Mouse (Mus musculus) limb, embryonic 10.5 days (tissue): Measurements from ENCODE around the gene Guca2a. TPM values are rescaled to one million over a fixed set of nuclear protein-coding genes. Genes with fewer than 3 reads are reported as not detected.

ENCODE experiments used
- DNase-seq: peaks from one replicate; pipeline ENCODE4 v3.0.0-alpha.2; 2017; ENCODE audit warnings: low spot score
- H3K27ac ChIP-seq: fragments of 300-500 bp; sonication (generic); 2 replicates; pipeline ENCODE4 v1.5.1; 2016; ENCODE audit warnings: mild to moderate bottlenecking
- H3K27me3 ChIP-seq: fragments of 300-500 bp; sonication (generic); 2 replicates; pipeline ENCODE4 v1.6.1; 2016; ENCODE audit warnings: low read depth, mild to moderate bottlenecking; ENCODE audit not compliant: poor library complexity, severe bottlenecking
- H3K36me3 ChIP-seq: fragments of 300-500 bp; sonication (generic); 2 replicates; pipeline ENCODE4 v1.6.1; 2016; ENCODE audit warnings: mild to moderate bottlenecking, moderate library complexity
- H3K4me1 ChIP-seq: fragments of 300-500 bp; sonication (generic); 2 replicates; pipeline ENCODE4 v1.6.1; 2016
- H3K4me3 ChIP-seq: fragments of 300-500 bp; sonication (generic); 2 replicates; pipeline ENCODE4 v1.5.1; 2016; ENCODE audit warnings: mild to moderate bottlenecking, moderate library complexity
- H3K9me3 ChIP-seq: fragments of 300-500 bp; sonication (generic); replicated peaks from 2 replicates; pipeline ENCODE4 v1.6.1; 2016; ENCODE audit warnings: mild to moderate bottlenecking
- WGBS: fragments of 180-500 bp; shearing (Covaris S2); methylation state at CpG from one replicate; pipeline ENCODE4 v1.1.7; 2016; 5-methylcytosine and 5-hydroxymethylcytosine counted together
- polyA plus RNA-seq: library from polyadenylated mRNA; unstranded; fragments of >200 nt; fragmentation: Nextera tagmentation; extraction: Ambion mirVana; gene quantifications from 2 replicates; pipeline ENCODE4 v1.2.1, GENCODE M21; 2016

Gene Guca2a
- polyA plus RNA-seq, 1 experiment from 2014 or later, result not detected

- H3K27ac ChIP-seq, result no peak within 1 kb of the TSS
- DNase-seq, result no peak
- no peak within 1 kb of the TSS for H3K4me3 ChIP-seq
- H3K27me3 ChIP-seq, result no peaks in the 10 kb centered on the region
- H3K4me1 ChIP-seq, result no peaks in the 10 kb centered on the region
- H3K9me3 ChIP-seq, result no peaks in the 10 kb centered on the region
- 90% methylated on average over 4 of the region's 4 CpGs for WGBS
- no peaks in the 10 kb centered on the region for H3K36me3 ChIP-seq
Measured at GRCm38 (mm10) chr4:119658731-119659130, 21.2 kb downstream of the Guca2a start, which contains the start of gene Guca2b. Gene Guca2b (minus strand): TSS chr4:119658954.

- no peaks in the 10 kb centered on the region for H3K27me3 ChIP-seq
- no peak overlapping the region for H3K4me3 ChIP-seq
- no peaks in the 10 kb centered on the region for H3K36me3 ChIP-seq
- no peak overlapping the region for H3K27ac ChIP-seq
- no peaks in the 10 kb centered on the region for H3K4me1 ChIP-seq
- 87% methylated on average over 8 of the region's 8 CpGs for WGBS
- H3K9me3 ChIP-seq, result no peaks in the 10 kb centered on the region
- DNase-seq, result no peak
Measured at GRCm38 (mm10) chr4:119660007-119660406, 22.5 kb downstream of the Guca2a start.

- WGBS, result 88% methylated on average over 4 of the region's 4 CpGs
- DNase-seq, result no peak
- H3K36me3 ChIP-seq, result no peaks in the 10 kb centered on the region
Measured at GRCm38 (mm10) chr4:119662151-119662550, 24.6 kb downstream of the Guca2a start.

DNA sequence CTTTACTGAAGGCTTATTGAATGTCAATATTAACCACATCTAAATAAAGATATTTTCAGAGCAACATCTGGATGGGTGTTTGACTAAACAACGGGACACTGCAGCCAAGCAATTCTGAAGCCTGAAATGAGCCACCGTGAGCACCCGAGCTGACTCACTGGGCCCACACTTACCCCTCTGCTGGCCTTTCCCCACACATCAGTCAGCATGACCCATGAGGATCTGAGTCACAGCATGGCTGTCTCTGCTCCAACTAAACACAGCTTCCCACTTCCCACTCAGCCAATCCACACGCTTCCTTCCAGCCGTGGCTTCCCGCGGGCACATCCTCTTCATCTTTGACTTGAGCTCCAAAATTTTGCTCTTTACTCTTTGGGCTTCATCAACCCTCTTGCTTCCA, 25.5 kb downstream of the Guca2a start:
- no peak for DNase-seq
- Histone ChIP-seq H3K4me1 (no peaks in the 10 kb centered on the region), H3K27ac (no peak overlapping the region), H3K36me3 (no peaks in the 10 kb centered on the region), H3K9me3 (no peaks in the 10 kb centered on the region), H3K27me3 (no peaks in the 10 kb centered on the region), H3K4me3 (no peak overlapping the region)
- 90% methylated on average over 7 of the region's 7 CpGs for WGBS

More at GRCm38 (mm10) chr4:119662151-119662550, 24.6 kb downstream of the Guca2a start:
- H3K9me3 ChIP-seq, result no peaks in the 10 kb centered on the region
- no peaks in the 10 kb centered on the region for H3K4me1 ChIP-seq
- no peak overlapping the region for H3K27ac ChIP-seq
- H3K4me3 ChIP-seq, result no peak overlapping the region
- H3K27me3 ChIP-seq, result no peaks in the 10 kb centered on the region

GRCm38 (mm10) chr4:119663409-119664095, 26.0 kb downstream of the Guca2a start:
- Histone ChIP-seq H3K4me1 (no peaks in the 10 kb centered on the region), H3K36me3 (no peaks in the 10 kb centered on the region), H3K27me3 (no peaks in the 10 kb centered on the region), H3K9me3 (no peaks in the 10 kb centered on the region), H3K4me3 (no peak overlapping the region), H3K27ac (no peak overlapping the region)
- DNase-seq, result no peak
- 96% methylated on average over 14 of the region's 14 CpGs for WGBS

GRCm38 (mm10) chr4:119665166-119665565, 27.7 kb downstream of the Guca2a start:
- no peak for DNase-seq
- Histone ChIP-seq H3K36me3 (no peaks in the 10 kb centered on the region), H3K9me3 (no peaks in the 10 kb centered on the region), H3K4me3 (no peak overlapping the region), H3K4me1 (no peaks in the 10 kb centered on the region), H3K27ac (no peak overlapping the region), H3K27me3 (no peaks in the 10 kb centered on the region)
- 87% methylated on average over 2 of the region's 2 CpGs for WGBS

DNA sequence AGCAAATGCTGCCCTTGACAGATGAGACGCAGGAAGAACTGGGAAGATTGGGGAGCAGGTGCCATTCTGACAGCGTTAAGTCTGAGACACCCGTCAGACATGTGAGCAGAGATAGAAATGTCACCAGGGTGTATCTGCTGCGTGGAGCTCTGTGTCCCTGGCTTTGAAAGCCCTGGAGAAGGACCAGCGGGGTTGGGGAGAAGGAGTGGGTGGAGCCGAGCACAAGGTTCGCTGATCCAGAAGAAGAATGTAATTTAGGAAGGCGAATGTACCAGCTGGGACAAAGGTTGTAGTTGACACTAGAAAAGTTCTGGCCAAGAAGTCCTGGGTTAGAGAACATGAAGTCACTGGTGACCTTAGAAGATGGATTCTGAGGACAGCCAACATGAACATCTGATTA, 28.6 kb downstream of the Guca2a start:
- Histone ChIP-seq H3K27me3 (no peaks in the 10 kb centered on the region), H3K4me1 (no peaks in the 10 kb centered on the region), H3K27ac (no peak overlapping the region), H3K9me3 (no peaks in the 10 kb centered on the region), H3K36me3 (no peaks in the 10 kb centered on the region), H3K4me3 (no peak overlapping the region)
- WGBS, result 69% methylated on average over 8 of the region's 8 CpGs
- DNase-seq, result no peak

GRCm38 (mm10) chr4:119667454-119667853, 29.9 kb downstream of the Guca2a start:
- 27% methylated on average over 5 of the region's 5 CpGs for WGBS
- no peak overlapping the region for H3K4me3 ChIP-seq
- H3K27ac ChIP-seq, result no peak overlapping the region
- H3K4me1 ChIP-seq, result no peaks in the 10 kb centered on the region
- no peaks in the 10 kb centered on the region for H3K36me3 ChIP-seq
- H3K9me3 ChIP-seq, result no peaks in the 10 kb centered on the region
- peak; percentile 53 for DNase-seq
- H3K27me3 ChIP-seq, result no peaks in the 10 kb centered on the region

GRCm38 (mm10) chr4:119668185-119668584, 30.7 kb downstream of the Guca2a start:
- DNase-seq, result no peak
- no peak overlapping the region for H3K4me3 ChIP-seq
- no peaks in the 10 kb centered on the region for H3K36me3 ChIP-seq
- H3K4me1 ChIP-seq, result no peaks in the 10 kb centered on the region
- H3K27me3 ChIP-seq, result no peaks in the 10 kb centered on the region
- H3K9me3 ChIP-seq, result no peaks in the 10 kb centered on the region
- 88% methylated on average over 3 of the region's 3 CpGs for WGBS
- no peak overlapping the region for H3K27ac ChIP-seq

- WGBS, result 82% methylated on average over 4 of the region's 4 CpGs
Measured at GRCm38 (mm10) chr4:119668596-119668995, 31.1 kb downstream of the Guca2a start.

DNA sequence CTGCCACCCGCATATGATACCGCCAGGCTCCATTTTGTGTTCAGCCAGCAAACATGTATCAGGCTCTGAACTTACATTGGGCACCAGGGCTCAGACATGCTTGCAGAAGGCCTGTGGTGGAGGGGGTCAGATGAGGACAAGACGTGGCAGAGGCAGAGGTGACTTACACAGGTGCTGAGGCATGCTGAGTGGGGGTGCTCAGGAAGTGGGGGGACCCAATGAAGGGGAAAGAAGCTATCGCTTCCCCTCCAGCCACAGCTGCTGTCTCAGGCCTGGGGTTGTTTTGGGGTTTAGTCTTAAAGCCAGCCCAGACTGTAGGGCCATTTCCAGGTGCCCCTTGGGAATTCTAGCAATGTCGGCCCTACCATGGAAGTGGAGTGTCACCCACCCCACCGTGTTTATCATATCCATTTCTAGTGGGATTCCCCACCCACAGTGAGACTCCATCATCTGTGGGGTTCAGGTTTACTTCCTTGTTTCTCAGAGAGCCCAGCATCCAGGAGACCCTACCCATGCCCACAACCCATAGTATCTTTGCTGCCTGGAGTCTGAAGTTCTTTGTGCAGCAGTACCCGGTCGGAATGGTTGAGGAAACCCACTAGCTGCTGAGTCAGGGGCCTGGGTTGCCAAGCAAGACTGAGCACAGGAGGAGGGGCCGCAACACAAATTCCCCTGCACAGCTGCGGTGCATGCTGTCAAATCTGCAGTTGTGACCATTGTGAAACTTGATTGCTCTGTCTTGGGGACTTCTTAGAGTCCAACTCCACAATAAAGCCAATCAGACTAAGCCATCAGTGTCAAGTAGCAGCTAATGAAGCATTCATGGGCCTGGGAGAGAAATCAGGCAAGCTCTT, 32.1 kb downstream of the Guca2a start:
- Histone ChIP-seq H3K27ac (no peak overlapping the region), H3K36me3 (no peaks in the 10 kb centered on the region)
- 81% methylated on average over 10 of the region's 10 CpGs for WGBS

More at GRCm38 (mm10) chr4:119668596-119668995, 31.1 kb downstream of the Guca2a start:
- Histone ChIP-seq H3K4me3 (no peak overlapping the region), H3K27ac (no peak overlapping the region), H3K36me3 (no peaks in the 10 kb centered on the region), H3K4me1 (no peaks in the 10 kb centered on the region), H3K9me3 (no peaks in the 10 kb centered on the region), H3K27me3 (no peaks in the 10 kb centered on the region)
- no peak for DNase-seq

GRCm38 (mm10) chr4:119670210-119670555, 32.7 kb downstream of the Guca2a start:
- DNase-seq, result no peak
- 57% methylated on average over 7 of the region's 7 CpGs for WGBS
- no peaks in the 10 kb centered on the region for H3K36me3 ChIP-seq
- H3K4me3 ChIP-seq, result no peak overlapping the region
- no peaks in the 10 kb centered on the region for H3K27me3 ChIP-seq
- no peaks in the 10 kb centered on the region for H3K9me3 ChIP-seq
- no peaks in the 10 kb centered on the region for H3K4me1 ChIP-seq
- no peak overlapping the region for H3K27ac ChIP-seq

More for the DNA sequence above, 32.1 kb downstream of the Guca2a start:
- H3K4me1 ChIP-seq, result no peaks in the 10 kb centered on the region
- no peak overlapping the region for H3K4me3 ChIP-seq
- H3K27me3 ChIP-seq, result no peaks in the 10 kb centered on the region
- H3K9me3 ChIP-seq, result no peaks in the 10 kb centered on the region
- DNase-seq, result no peak

DNA sequence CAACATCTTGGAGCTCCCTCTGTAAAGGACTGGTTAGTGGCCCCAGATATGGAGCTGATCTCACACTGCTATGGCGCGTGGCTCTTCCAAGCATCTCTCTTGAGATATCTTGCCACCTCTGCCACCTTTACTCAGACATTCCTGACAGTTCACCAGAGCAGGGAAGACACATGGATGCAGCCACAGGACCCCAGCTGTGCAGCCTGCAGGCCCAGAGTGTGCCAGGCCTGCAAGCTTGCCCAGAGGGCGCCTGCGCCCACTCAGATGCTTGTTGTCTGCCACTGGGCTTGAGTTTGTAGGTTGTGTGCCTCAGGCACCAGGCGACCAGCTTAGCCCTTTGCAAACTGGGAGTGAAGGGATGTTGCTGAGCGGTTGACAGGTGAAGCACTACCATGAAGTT, 33.2 kb downstream of the Guca2a start:
- H3K36me3 ChIP-seq, result no peaks in the 10 kb centered on the region
- 86% methylated on average over 6 of the region's 6 CpGs for WGBS
- no peak overlapping the region for H3K27ac ChIP-seq
- no peaks in the 10 kb centered on the region for H3K27me3 ChIP-seq
- no peaks in the 10 kb centered on the region for H3K4me1 ChIP-seq
- no peak overlapping the region for H3K4me3 ChIP-seq
- H3K9me3 ChIP-seq, result no peaks in the 10 kb centered on the region
- DNase-seq, result no peak
